ENCODE assay signal across 9 mouse cellular contexts in genomic region chr7:122012370-122012769, GRCm38 (mm10).
"Had no signal": no experiment of that assay in that cellular context is flagged by ENCODE, and none has a peak within 500 bp of the region (broad histone marks: within the 10 kb centered on the region; RNA-seq: fewer than 3 reads in every experiment).

No protein-coding gene starts in this region.

- DNase-seq: kidney, postnatal 36 days; layer of hippocampus, adult 9-11 months; layer of hippocampus, postnatal 36 days; lung, postnatal 14 days; retina, postnatal 1 day; right cerebral cortex, postnatal 4 days; spleen, adult 18-20 months; thymus, adult 18-20 months; thymus, postnatal 14 days had no signal
